In genomic region chr4:64232159-64232558, GRCm38 (mm10) we compare ENCODE assay signal across 23 mouse cellular contexts.
DNase-seq lines count a peak whose midpoint lies in the region; ATAC-seq and TF ChIP-seq lines count a peak whose summit lies in the region.
"Had no signal": no experiment of that assay in that cellular context is flagged by ENCODE, and none has a peak within 500 bp of the region (broad histone marks: within the 10 kb centered on the region; RNA-seq: fewer than 3 reads in every experiment).

No protein-coding gene starts in this region.

- TF ChIP-seq EP300 in heart, adult 2 months (IDR thresholded peaks at IDR 0.05; ENCODE audit: insufficient read depth, low read depth, low read length): no peak

- no peak overlapping the region for H3K27ac ChIP-seq in embryonic facial prominence, embryonic 14.5 days (replicated peaks; ENCODE audit: low read depth, low read length)
- H3K27ac ChIP-seq in embryonic facial prominence, embryonic 10.5 days (replicated peaks): no peak overlapping the region
- H3K27ac ChIP-seq in heart, adult 2 months: no peak overlapping the region
- H3K27ac ChIP-seq in lung, embryonic 16.5 days (ENCODE audit: low read length): 0 out of 2 replicates have a peak overlapping the region, but pooled peaks have one; percentile 17
- H3K27ac ChIP-seq: embryonic facial prominence, embryonic 12.5 days; forebrain, embryonic 10.5 days; forebrain, embryonic 13.5 days; hindbrain, embryonic 12.5 days; hindbrain, embryonic 15.5 days had no signal

- no peak overlapping the region for H3K4me3 ChIP-seq in embryonic facial prominence, embryonic 14.5 days (ENCODE audit: low read depth, low read length)
- no peak overlapping the region for H3K4me3 ChIP-seq in embryonic facial prominence, embryonic 10.5 days
- no peak overlapping the region for H3K4me3 ChIP-seq in heart, adult 2 months
- H3K4me3 ChIP-seq in lung, embryonic 16.5 days (ENCODE audit: low read length): no peak overlapping the region
- H3K4me3 ChIP-seq: embryonic facial prominence, embryonic 12.5 days; forebrain, embryonic 10.5 days; forebrain, embryonic 13.5 days; hindbrain, embryonic 12.5 days; hindbrain, embryonic 15.5 days had no signal

- H3K4me2 ChIP-seq in embryonic facial prominence, embryonic 14.5 days (ENCODE audit: low read depth, low read length): no peak overlapping the region
- no peak overlapping the region for H3K4me2 ChIP-seq in lung, embryonic 16.5 days (ENCODE audit: low read depth, low read length)
- H3K4me2 ChIP-seq: embryonic facial prominence, embryonic 12.5 days; forebrain, embryonic 13.5 days; heart, embryonic 11.5 days; hindbrain, embryonic 12.5 days; hindbrain, embryonic 15.5 days had no signal

- no peak for TF ChIP-seq POLR2A in heart, adult 2 months (IDR thresholded peaks at IDR 0.05; ENCODE audit: insufficient read depth, low read depth, low read length)

- TF ChIP-seq CTCF in heart, adult 2 months (IDR thresholded peaks at IDR 0.05): no peak

- peak; percentile 15 for DNase-seq in embryonic facial prominence, embryonic 14.5 days (ENCODE audit: low spot score)
- DNase-seq in embryonic facial prominence, embryonic 10.5 days (ENCODE audit: low spot score): no peak
- peak; percentile 34 for DNase-seq in heart, postnatal 4 days
- DNase-seq in heart, adult 2 months: no peak
- DNase-seq in lung, postnatal 25 days (ENCODE audit: low spot score): no peak
- DNase-seq in gastrocnemius, postnatal 25 days: no peak
- DNase-seq: adrenal gland, adult 8-10 months; adrenal gland, postnatal 25 days; cerebellum, adult 18-20 months; cerebellum, adult 9-10 months; cerebellum, postnatal 14 days; gastrocnemius, postnatal 36 days had no signal

- H3K27me3 ChIP-seq in embryonic facial prominence, embryonic 14.5 days (replicated peaks; ENCODE audit: control insufficient read depth, insufficient read depth, low read length): no peaks in the 10 kb centered on the region
- H3K27me3 ChIP-seq in embryonic facial prominence, embryonic 10.5 days (replicated peaks; ENCODE audit: low read depth, poor library complexity, severe bottlenecking): no peaks in the 10 kb centered on the region
- H3K27me3 ChIP-seq in heart, adult 2 months (ENCODE audit: control insufficient read depth, insufficient read depth, low read length): no peaks in the 10 kb centered on the region
- no peaks in the 10 kb centered on the region for H3K27me3 ChIP-seq in lung, embryonic 16.5 days (ENCODE audit: control insufficient read depth, insufficient read depth, low read depth, low read length)
- H3K27me3 ChIP-seq: embryonic facial prominence, embryonic 12.5 days; forebrain, embryonic 13.5 days; hindbrain, embryonic 12.5 days; hindbrain, embryonic 15.5 days had no signal

- no peaks in the 10 kb centered on the region for H3K79me2 ChIP-seq in heart, adult 2 months (replicated peaks; ENCODE audit: control insufficient read depth, insufficient read depth, low read length)

- H3K9ac ChIP-seq in embryonic facial prominence, embryonic 14.5 days (ENCODE audit: low read depth, low read length): no peak overlapping the region
- H3K9ac ChIP-seq in heart, adult 2 months (ENCODE audit: low read depth, low read length): no peak overlapping the region
- H3K9ac ChIP-seq in lung, embryonic 16.5 days (ENCODE audit: low read length): no peak overlapping the region
- H3K9ac ChIP-seq: embryonic facial prominence, embryonic 12.5 days; forebrain, embryonic 13.5 days; hindbrain, embryonic 12.5 days; hindbrain, embryonic 15.5 days had no signal

- 71% methylated on average over 4 of the region's 4 CpGs for WGBS in embryonic facial prominence, embryonic 14.5 days
- WGBS in embryonic facial prominence, embryonic 10.5 days: 86% methylated on average over 4 of the region's 4 CpGs
- 57% methylated on average over 4 of the region's 4 CpGs for WGBS in heart, adult 2 months
- 54% methylated on average over 4 of the region's 4 CpGs for WGBS in lung, embryonic 16.5 days

- no peaks in the 10 kb centered on the region for H3K36me3 ChIP-seq in embryonic facial prominence, embryonic 14.5 days (ENCODE audit: control insufficient read depth, insufficient read depth, low read length)
- H3K36me3 ChIP-seq in embryonic facial prominence, embryonic 10.5 days (replicated peaks): no peaks in the 10 kb centered on the region
- no peaks in the 10 kb centered on the region for H3K36me3 ChIP-seq in heart, adult 2 months (ENCODE audit: control insufficient read depth, insufficient read depth, low read length)
- H3K36me3 ChIP-seq in lung, embryonic 16.5 days (ENCODE audit: control insufficient read depth, insufficient read depth, low read length): no peaks in the 10 kb centered on the region
- H3K36me3 ChIP-seq: embryonic facial prominence, embryonic 12.5 days; forebrain, embryonic 10.5 days; hindbrain, embryonic 12.5 days; hindbrain, embryonic 15.5 days had no signal

- H3K9me3 ChIP-seq in embryonic facial prominence, embryonic 14.5 days (ENCODE audit: control insufficient read depth, low read length): 0 out of 2 replicates have a peak, but pooled peaks cover 5% of the 10 kb centered on the region
- no peaks in the 10 kb centered on the region for H3K9me3 ChIP-seq in embryonic facial prominence, embryonic 10.5 days
- H3K9me3 ChIP-seq in lung, embryonic 16.5 days (ENCODE audit: control insufficient read depth, low read length): no peaks in the 10 kb centered on the region
- H3K9me3 ChIP-seq: embryonic facial prominence, embryonic 12.5 days; forebrain, embryonic 10.5 days; forebrain, embryonic 13.5 days; hindbrain, embryonic 12.5 days; hindbrain, embryonic 15.5 days had no signal

- intact Hi-C loops in heart, adult 2 months (cut with DNase I): no loop called here

- H3K4me1 ChIP-seq in embryonic facial prominence, embryonic 14.5 days (ENCODE audit: control insufficient read depth, insufficient read depth, low read length): no peaks in the 10 kb centered on the region
- no peaks in the 10 kb centered on the region for H3K4me1 ChIP-seq in embryonic facial prominence, embryonic 10.5 days
- no peaks in the 10 kb centered on the region for H3K4me1 ChIP-seq in heart, adult 2 months (ENCODE audit: control insufficient read depth, insufficient read depth, low read length)
- H3K4me1 ChIP-seq in lung, embryonic 16.5 days (replicated peaks; ENCODE audit: control insufficient read depth, insufficient read depth, low read length): no peaks in the 10 kb centered on the region
- H3K4me1 ChIP-seq: embryonic facial prominence, embryonic 12.5 days; forebrain, embryonic 10.5 days; forebrain, embryonic 13.5 days; hindbrain, embryonic 12.5 days; hindbrain, embryonic 15.5 days had no signal

- no peak for ATAC-seq in embryonic facial prominence, embryonic 14.5 days (ENCODE audit: low read depth)
- ATAC-seq in lung, embryonic 16.5 days (ENCODE audit: low read depth): 0 out of 2 replicates have a peak, but pooled peaks have one; percentile 47
- ATAC-seq: activated CD4-positive, CD25-positive, alpha-beta regulatory T cell, adult 4 months; forebrain, embryonic 13.5 days; forebrain, embryonic 16.5 days; inflammation-experienced regulatory T-cells, adult 6 months; intestine, embryonic 16.5 days had no signal

Comparison
In these comparisons a context has a peak if more than half of its experiments do, and no peak if none do; other contexts are left out.
1. DNase-seq: peak in embryonic facial prominence, embryonic 14.5 days (single experiment) and heart, postnatal 4 days (single experiment); none in embryonic facial prominence, embryonic 10.5 days (single experiment), heart, adult 2 months (0 of 2), lung, postnatal 25 days (single experiment) and gastrocnemius, postnatal 25 days (single experiment).